Mouse (Mus musculus): ENCODE results near the gene Olfr1204. TPM values are rescaled to one million over a fixed set of nuclear protein-coding genes. Genes with fewer than 3 reads are reported as not detected.

The Olfr1204 gene
- polyA plus RNA-seq (2012; rRNA removed) (not detected in 2 replicates), polyA plus RNA-seq (2014; fragmentation: Nextera tagmentation; extraction: Ambion mirVana) (not detected in 2 replicates)

- TF ChIP-seq POLR2A (IDR thresholded peaks at IDR 0.05; ENCODE audit: borderline replicate concordance, extremely low read depth, insufficient read depth, insufficient read length), result no peak
- no peaks in the 10 kb centered on the region for H3K9me3 ChIP-seq (ENCODE audit: control insufficient read depth, low read length)
- 89% methylated on average over 1 of the region's 1 CpGs for WGBS
- H3K36me3 ChIP-seq (ENCODE audit: control insufficient read depth, insufficient read depth, low read length), result no peaks in the 10 kb centered on the region
- H3K9ac ChIP-seq (ENCODE audit: low read depth, low read length, severe bottlenecking), result no peak within 1 kb of the TSS
- no peak within 1 kb of the TSS for H3K27ac ChIP-seq (replicated peaks; ENCODE audit: low read depth, low read length)
- no peaks in the 10 kb centered on the region for H3K27me3 ChIP-seq (ENCODE audit: control insufficient read depth, insufficient read depth, low read length)
- no peak within 1 kb of the TSS for H3K4me2 ChIP-seq (replicated peaks; ENCODE audit: low read depth, low read length, severe bottlenecking)
- ATAC-seq (ENCODE audit: low FRiP score, low read depth) (no peak), DNase-seq (ENCODE audit: low spot score) (no peak)
- no peak within 1 kb of the TSS for H3K4me3 ChIP-seq (replicated peaks; ENCODE audit: low read length)
- no peaks in the 10 kb centered on the region for H3K4me1 ChIP-seq (ENCODE audit: control insufficient read depth, insufficient read depth, low read length)
These were observed at the start of gene Olfr1204 for GRCm38 (mm10) chr2:88848992-88849391. Gene Olfr1204 (plus strand): TSS chr2:88849292.

- Histone ChIP-seq H3K27ac (replicated peaks; ENCODE audit: low read depth, low read length) (no peak within 1 kb of the TSS), H3K4me3 (replicated peaks; ENCODE audit: low read length) (no peak within 1 kb of the TSS), H3K9ac (ENCODE audit: low read depth, low read length, severe bottlenecking) (no peak within 1 kb of the TSS), H3K4me1 (ENCODE audit: control insufficient read depth, insufficient read depth, low read length) (no peaks in the 10 kb centered on the region), H3K36me3 (ENCODE audit: control insufficient read depth, insufficient read depth, low read length) (no peaks in the 10 kb centered on the region), H3K27me3 (ENCODE audit: control insufficient read depth, insufficient read depth, low read length) (no peaks in the 10 kb centered on the region), H3K9me3 (ENCODE audit: control insufficient read depth, low read length) (no peaks in the 10 kb centered on the region), H3K4me2 (replicated peaks; ENCODE audit: low read depth, low read length, severe bottlenecking) (no peak within 1 kb of the TSS)
- ATAC-seq (ENCODE audit: low FRiP score, low read depth) (no peak), DNase-seq (ENCODE audit: low spot score) (no peak)
- no peak for TF ChIP-seq POLR2A (IDR thresholded peaks at IDR 0.05; ENCODE audit: borderline replicate concordance, extremely low read depth, insufficient read depth, insufficient read length)
- 72% methylated on average over 1 of the region's 1 CpGs for WGBS
These were observed 34.9 kb upstream of the Olfr1204 start, which contains the start of gene Olfr1202 for GRCm38 (mm10) chr2:88814196-88814595. Gene Olfr1202 (plus strand): TSS chr2:88814496.

GRCm38 (mm10) chr2:88829437-88829836, 19.7 kb upstream of the Olfr1204 start, which contains the start of gene Olfr1205:
Gene Olfr1205 (plus strand): TSS chr2:88829737.
- Histone ChIP-seq H3K27me3 (ENCODE audit: control insufficient read depth, insufficient read depth, low read length) (no peaks in the 10 kb centered on the region), H3K4me1 (ENCODE audit: control insufficient read depth, insufficient read depth, low read length) (no peaks in the 10 kb centered on the region), H3K9me3 (ENCODE audit: control insufficient read depth, low read length) (no peaks in the 10 kb centered on the region), H3K36me3 (ENCODE audit: control insufficient read depth, insufficient read depth, low read length) (no peaks in the 10 kb centered on the region), H3K4me3 (replicated peaks; ENCODE audit: low read length) (no peak within 1 kb of the TSS), H3K4me2 (replicated peaks; ENCODE audit: low read depth, low read length, severe bottlenecking) (no peak within 1 kb of the TSS), H3K27ac (replicated peaks; ENCODE audit: low read depth, low read length) (no peak within 1 kb of the TSS), H3K9ac (ENCODE audit: low read depth, low read length, severe bottlenecking) (no peak within 1 kb of the TSS)
- no peak for DNase-seq (ENCODE audit: low spot score)
- ATAC-seq (ENCODE audit: low FRiP score, low read depth), result no peak
- 87% methylated on average over 2 of the region's 2 CpGs for WGBS
- TF ChIP-seq POLR2A (IDR thresholded peaks at IDR 0.05; ENCODE audit: borderline replicate concordance, extremely low read depth, insufficient read depth, insufficient read length), result no peak

- no peaks in the 10 kb centered on the region for H3K36me3 ChIP-seq (ENCODE audit: control insufficient read depth, insufficient read depth, low read length)
These were observed 10.6 kb upstream of the Olfr1204 start for GRCm38 (mm10) chr2:88838477-88838876.

GRCm38 (mm10) chr2:88862931-88863330, 13.8 kb downstream of the Olfr1204 start, which contains the start of gene Olfr1206:
Gene Olfr1206 (plus strand): TSS chr2:88863231.
- no peak for ATAC-seq (ENCODE audit: low FRiP score, low read depth)
- 82% methylated on average over 2 of the region's 2 CpGs for WGBS
- H3K36me3 ChIP-seq (ENCODE audit: control insufficient read depth, insufficient read depth, low read length), result no peaks in the 10 kb centered on the region
- H3K27ac ChIP-seq (replicated peaks; ENCODE audit: low read depth, low read length), result no peak within 1 kb of the TSS
- H3K9me3 ChIP-seq (ENCODE audit: control insufficient read depth, low read length), result no peaks in the 10 kb centered on the region
- no peak for TF ChIP-seq POLR2A (IDR thresholded peaks at IDR 0.05; ENCODE audit: borderline replicate concordance, extremely low read depth, insufficient read depth, insufficient read length)
- H3K27me3 ChIP-seq (ENCODE audit: control insufficient read depth, insufficient read depth, low read length), result no peaks in the 10 kb centered on the region
- H3K4me3 ChIP-seq (replicated peaks; ENCODE audit: low read length), result no peak within 1 kb of the TSS
- no peaks in the 10 kb centered on the region for H3K4me1 ChIP-seq (ENCODE audit: control insufficient read depth, insufficient read depth, low read length)
- no peak within 1 kb of the TSS for H3K4me2 ChIP-seq (replicated peaks; ENCODE audit: low read depth, low read length, severe bottlenecking)
- no peak within 1 kb of the TSS for H3K9ac ChIP-seq (ENCODE audit: low read depth, low read length, severe bottlenecking)
- no peak for DNase-seq (ENCODE audit: low spot score)

More at GRCm38 (mm10) chr2:88838477-88838876, 10.6 kb upstream of the Olfr1204 start:
- Histone ChIP-seq H3K27me3 (ENCODE audit: control insufficient read depth, insufficient read depth, low read length) (no peaks in the 10 kb centered on the region), H3K4me1 (ENCODE audit: control insufficient read depth, insufficient read depth, low read length) (no peaks in the 10 kb centered on the region), H3K27ac (replicated peaks; ENCODE audit: low read depth, low read length) (no peak overlapping the region), H3K4me3 (replicated peaks; ENCODE audit: low read length) (no peak overlapping the region), H3K9me3 (ENCODE audit: control insufficient read depth, low read length) (no peaks in the 10 kb centered on the region), H3K9ac (ENCODE audit: low read depth, low read length, severe bottlenecking) (no peak overlapping the region), H3K4me2 (replicated peaks; ENCODE audit: low read depth, low read length, severe bottlenecking) (no peak overlapping the region)
- DNase-seq (ENCODE audit: low spot score) (no peak), ATAC-seq (ENCODE audit: low FRiP score, low read depth) (no peak)
- TF ChIP-seq POLR2A (IDR thresholded peaks at IDR 0.05; ENCODE audit: borderline replicate concordance, extremely low read depth, insufficient read depth, insufficient read length), result no peak
- 78% methylated on average over 2 of the region's 2 CpGs for WGBS
